Mouse (Mus musculus) frontal cortex, adult (tissue): ENCODE results near the gene Ehd1.
A peak's percentile ranks its signal among the peaks of the same experiment; 100 is the strongest.
"Not testable (repeated sequence)": the region's sequence is repeated elsewhere in the genome, so short reads cannot be mapped to it uniquely, and the experiment has no call there.

Experiments used
- ATAC-seq: cut with Nextera tagmentation; 2 replicates; pipeline ENCODE4 v1.9.2; 2017; ENCODE audit warnings: mild to moderate bottlenecking, moderate library complexity, mixed read lengths; ENCODE audit not compliant: low TSS enrichment

Gene Ehd1

GRCm38 (mm10) chr19:6300402-6300841 is 23.9 kb downstream of the Ehd1 start:
- no peak for ATAC-seq

GRCm38 (mm10) chr19:6302114-6302513 is 25.6 kb downstream of the Ehd1 start:
- ATAC-seq: no peak

- peak; percentile 68; the same call in 1 of the 2 replicates for ATAC-seq
Measured at GRCm38 (mm10) chr19:6302522-6302921, 26.0 kb downstream of the Ehd1 start.

GRCm38 (mm10) chr19:6303831-6304230 is 27.3 kb downstream of the Ehd1 start:
- no peak for ATAC-seq

- ATAC-seq: peak; percentile 83
Measured at GRCm38 (mm10) chr19:6304787-6305516, 28.4 kb downstream of the Ehd1 start.

- ATAC-seq: no peak
Measured at GRCm38 (mm10) chr19:6305517-6306115, 29.1 kb downstream of the Ehd1 start.

- ATAC-seq: no peak
Measured at GRCm38 (mm10) chr19:6306137-6306551, 29.6 kb downstream of the Ehd1 start, which contains the start of gene Cdc42bpg. Gene Cdc42bpg, plus strand, starts transcription at chr19:6306456.

GRCm38 (mm10) chr19:6306586-6306985 is 30.1 kb downstream of the Ehd1 start:
- ATAC-seq: no peak

GRCm38 (mm10) chr19:6307733-6308531 is 31.4 kb downstream of the Ehd1 start:
- ATAC-seq: no peak

- ATAC-seq: no peak
Measured at GRCm38 (mm10) chr19:6310181-6310580, 33.7 kb downstream of the Ehd1 start.

GRCm38 (mm10) chr19:6311783-6312182 is 35.3 kb downstream of the Ehd1 start:
- not testable (repeated sequence) for ATAC-seq

GRCm38 (mm10) chr19:6313796-6314195 is 37.3 kb downstream of the Ehd1 start:
- ATAC-seq: no peak

- ATAC-seq: no peak
Measured at GRCm38 (mm10) chr19:6314513-6314912, 38.0 kb downstream of the Ehd1 start.

- ATAC-seq: no peak
Measured at GRCm38 (mm10) chr19:6315573-6315972, 39.0 kb downstream of the Ehd1 start.

- ATAC-seq: no peak
Measured at GRCm38 (mm10) chr19:6318145-6318544, 41.6 kb downstream of the Ehd1 start.

GRCm38 (mm10) chr19:6321358-6321757 is 44.8 kb downstream of the Ehd1 start:
- no peak for ATAC-seq

GRCm38 (mm10) chr19:6321786-6322621 is 45.5 kb downstream of the Ehd1 start:
- ATAC-seq: peak; percentile 67; the same call in 1 of the 2 replicates

- ATAC-seq: no peak
Measured at GRCm38 (mm10) chr19:6324751-6325150, 48.2 kb downstream of the Ehd1 start.

GRCm38 (mm10) chr19:6331178-6331577 is 54.7 kb downstream of the Ehd1 start:
- no peak for ATAC-seq

- ATAC-seq: no peak
Measured at GRCm38 (mm10) chr19:6331719-6332516, 55.4 kb downstream of the Ehd1 start.
